In genomic region chr1:43163467-43164418, GRCm38 (mm10) we compare ENCODE assay signal across 7 mouse cellular contexts. TPM values are rescaled to one million over a fixed set of nuclear protein-coding genes. Genes with fewer than 3 reads are reported as not detected.
DNase-seq lines count a peak whose midpoint lies in the region; ATAC-seq and TF ChIP-seq lines count a peak whose summit lies in the region.

No protein-coding gene starts in this region.

- WGBS in embryonic facial prominence, embryonic 10.5 days, result 5% methylated on average over 61 of the region's 61 CpGs
- 6% methylated on average over 52 of the region's 61 CpGs for WGBS in limb, embryonic 14.5 days
- WGBS in midbrain, embryonic 15.5 days, result 5% methylated on average over 55 of the region's 61 CpGs

- ATAC-seq in limb, embryonic 14.5 days (ENCODE audit: low FRiP score, low read depth), result peak; percentile 86
- ATAC-seq in midbrain, embryonic 15.5 days (replicated peaks), result peak; percentile 94

- peak; percentile 77 for DNase-seq in adrenal gland, postnatal 14 days
- peak; percentile 86 for DNase-seq in embryonic facial prominence, embryonic 10.5 days (ENCODE audit: low spot score)
- peak; percentile 63 to 65 for DNase-seq in heart, adult 9 months (ENCODE audit: low spot score in 2 of 2)
- peak; percentile 49 to 58 for DNase-seq in kidney, adult 8-10 months
- DNase-seq in limb, embryonic 14.5 days (ENCODE audit: low spot score), result peak; percentile 76
- DNase-seq in spleen, postnatal 4 days (ENCODE audit: low spot score in 2 of 2), result peak; percentile 24 to 71

- H3K27ac ChIP-seq in embryonic facial prominence, embryonic 10.5 days (replicated peaks), result peak overlapping the region; percentile 87
- H3K27ac ChIP-seq in limb, embryonic 14.5 days (replicated peaks; ENCODE audit: low read depth, low read length), result no peak overlapping the region
- H3K27ac ChIP-seq in midbrain, embryonic 15.5 days, result peak overlapping the region; percentile 62

- H3K9ac ChIP-seq in limb, embryonic 14.5 days (ENCODE audit: low read depth, low read length, severe bottlenecking), result peak overlapping the region; percentile 73
- H3K9ac ChIP-seq in midbrain, embryonic 15.5 days, result peak overlapping the region; percentile 71

- H3K4me2 ChIP-seq in limb, embryonic 14.5 days (replicated peaks; ENCODE audit: low read depth, low read length, severe bottlenecking), result peak overlapping the region; percentile 94
- H3K4me2 ChIP-seq in midbrain, embryonic 15.5 days, result peak overlapping the region; percentile 65

- no peak for TF ChIP-seq POLR2A in limb, embryonic 14.5 days (IDR thresholded peaks at IDR 0.05; ENCODE audit: borderline replicate concordance, extremely low read depth, insufficient read depth, insufficient read length)

- peak overlapping the region; percentile 76 for H3K4me3 ChIP-seq in embryonic facial prominence, embryonic 10.5 days
- H3K4me3 ChIP-seq in limb, embryonic 14.5 days (replicated peaks; ENCODE audit: low read length), result peak overlapping the region; percentile 69
- H3K4me3 ChIP-seq in midbrain, embryonic 15.5 days, result peak overlapping the region; percentile 60

- peaks cover 18% of the 10 kb centered on the region for H3K4me1 ChIP-seq in embryonic facial prominence, embryonic 10.5 days
- H3K4me1 ChIP-seq in limb, embryonic 14.5 days (ENCODE audit: control insufficient read depth, insufficient read depth, low read length), result peaks cover 19% of the 10 kb centered on the region
- H3K4me1 ChIP-seq in midbrain, embryonic 15.5 days, result peaks cover 11% of the 10 kb centered on the region

- H3K27me3 ChIP-seq in embryonic facial prominence, embryonic 10.5 days (replicated peaks; ENCODE audit: low read depth, poor library complexity, severe bottlenecking), result peaks cover 27% of the 10 kb centered on the region
- H3K27me3 ChIP-seq in limb, embryonic 14.5 days (ENCODE audit: control insufficient read depth, insufficient read depth, low read length), result no peaks in the 10 kb centered on the region
- H3K27me3 ChIP-seq in midbrain, embryonic 15.5 days (replicated peaks), result no peaks in the 10 kb centered on the region

- no peaks in the 10 kb centered on the region for H3K36me3 ChIP-seq in embryonic facial prominence, embryonic 10.5 days (replicated peaks)
- H3K36me3 ChIP-seq in limb, embryonic 14.5 days (ENCODE audit: control insufficient read depth, insufficient read depth, low read length), result no peaks in the 10 kb centered on the region
- no peaks in the 10 kb centered on the region for H3K36me3 ChIP-seq in midbrain, embryonic 15.5 days (replicated peaks)

- H3K9me3 ChIP-seq in embryonic facial prominence, embryonic 10.5 days, result no peaks in the 10 kb centered on the region
- no peaks in the 10 kb centered on the region for H3K9me3 ChIP-seq in limb, embryonic 14.5 days (ENCODE audit: control insufficient read depth, low read length)
- no peaks in the 10 kb centered on the region for H3K9me3 ChIP-seq in midbrain, embryonic 15.5 days

RNA-seq across cellular contexts. Expression of gene Fhl2, which starts 33.0 kb away (rescaled TPM):
- 18.5 and 18.6 TPM in 2 replicates for total RNA-seq in adrenal gland, postnatal 14 days (2021)
- 10.7 and 11.2 TPM in 2 replicates for polyA plus RNA-seq in embryonic facial prominence, embryonic 10.5 days (2016; fragmentation: Nextera tagmentation; extraction: Ambion mirVana)
- polyA plus RNA-seq in limb, embryonic 14.5 days (2012; rRNA removed), result 22.4 and 23.1 TPM in 2 replicates
- polyA plus RNA-seq in limb, embryonic 14.5 days (2014; fragmentation: Nextera tagmentation; extraction: Ambion mirVana), result 19.5 and 20.3 TPM in 2 replicates
- polyA plus RNA-seq in midbrain, embryonic 15.5 days (2015; fragmentation: Nextera tagmentation; extraction: Ambion mirVana), result 24.7 and 25.7 TPM in 2 replicates
